Mouse (Mus musculus) G1E (cell line): ENCODE results near the gene Shank2.

Experiments used
- CTCF ChIP-seq: IDR thresholded peaks from 2 replicates; pipeline ENCODE4 v1.5.1; 2012; ENCODE audit warnings: low read depth, low read length, inconsistent platforms, mixed read lengths
- GATA1 ChIP-seq: IDR thresholded peaks from 2 replicates; pipeline ENCODE4 v1.6.1; 2012; ENCODE audit warnings: borderline replicate concordance, low read length, inconsistent platforms, mixed read lengths
- GATA2 ChIP-seq: IDR thresholded peaks from 2 replicates; pipeline ENCODE4 v1.6.1; 2012; ENCODE audit warnings: low read depth, low read length, inconsistent platforms, borderline replicate concordance

GRCm38 (mm10) chr7:144441466-144441865 lies 439.7 kb downstream of the Shank2 start:
- TF ChIP-seq CTCF (no peak), GATA1 (no peak), GATA2 (no peak)
